Mouse (Mus musculus): ENCODE results near the gene Chn2. TPM values are rescaled to one million over a fixed set of nuclear protein-coding genes. Genes with fewer than 3 reads are reported as not detected.

Gene Chn2
- polyA plus RNA-seq, 1 experiment from 2014 or later, result 13.6 TPM

DNA sequence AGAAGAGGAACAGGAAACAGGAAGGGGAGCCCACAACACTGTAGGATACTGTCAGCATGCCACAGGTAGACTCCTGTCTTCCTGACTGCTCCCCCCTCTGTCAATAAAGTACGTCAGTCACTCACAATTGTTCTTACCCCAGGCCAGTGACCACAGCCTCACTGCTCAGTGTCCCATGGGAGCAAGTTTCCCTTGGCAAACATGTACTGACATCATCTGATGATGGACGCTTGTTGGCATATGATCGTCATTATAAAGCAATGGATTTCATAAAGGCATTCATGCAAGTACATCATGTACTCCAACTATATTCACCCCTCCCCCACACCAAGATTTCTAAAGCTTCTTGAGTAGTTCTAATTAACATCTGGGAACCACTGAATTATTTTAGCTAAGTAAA, 218.2 kb downstream of the Chn2 start:
- no peaks in the 10 kb centered on the region for H3K9me3 ChIP-seq
- no peak overlapping the region for H3K9ac ChIP-seq
- H3K36me3 ChIP-seq, result no peaks in the 10 kb centered on the region
- no peaks in the 10 kb centered on the region for H3K27me3 ChIP-seq
- H3K4me2 ChIP-seq, result no peak overlapping the region
- no peak overlapping the region for H3K27ac ChIP-seq
- 76% methylated on average over 3 of the region's 3 CpGs for WGBS
- no peak overlapping the region for H3K4me3 ChIP-seq
- no peaks in the 10 kb centered on the region for H3K4me1 ChIP-seq
- ATAC-seq (ENCODE audit: borderline replicate concordance, extremely low read depth, low FRiP score, low TSS enrichment), result no peak

DNA sequence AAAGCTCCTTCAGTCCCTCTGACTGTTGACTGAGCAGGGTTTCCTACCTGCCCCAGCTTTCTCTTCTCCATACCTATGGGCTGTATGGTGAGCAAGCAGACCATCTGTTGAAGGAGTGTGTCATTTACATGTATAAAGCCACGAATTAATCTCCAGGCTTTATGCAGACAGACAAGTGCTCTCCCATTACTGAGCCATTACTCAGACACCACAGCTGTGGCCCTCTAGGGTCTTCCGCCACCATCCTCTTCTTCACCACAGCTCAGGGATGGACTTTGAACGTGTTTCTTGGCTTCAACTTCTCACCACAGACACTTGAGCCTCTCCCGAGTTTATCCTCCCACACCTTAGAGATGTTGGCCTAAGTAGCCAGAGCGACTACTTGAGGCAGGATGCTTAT, 219.1 kb downstream of the Chn2 start:
- ATAC-seq (ENCODE audit: borderline replicate concordance, extremely low read depth, low FRiP score, low TSS enrichment), result no peak
- Histone ChIP-seq H3K27ac (no peak overlapping the region), H3K4me2 (no peak overlapping the region), H3K4me1 (no peaks in the 10 kb centered on the region), H3K9ac (no peak overlapping the region), H3K27me3 (no peaks in the 10 kb centered on the region), H3K4me3 (no peak overlapping the region), H3K9me3 (no peaks in the 10 kb centered on the region), H3K36me3 (no peaks in the 10 kb centered on the region)
- WGBS, result 75% methylated on average over 5 of the region's 5 CpGs

- no peak overlapping the region for H3K9ac ChIP-seq
- H3K27me3 ChIP-seq, result no peaks in the 10 kb centered on the region
- no peak overlapping the region for H3K27ac ChIP-seq
- 69% methylated on average over 2 of the region's 2 CpGs for WGBS
- ATAC-seq (ENCODE audit: borderline replicate concordance, extremely low read depth, low FRiP score, low TSS enrichment), result no peak
- H3K4me1 ChIP-seq, result no peaks in the 10 kb centered on the region
- H3K4me2 ChIP-seq, result no peak overlapping the region
- no peaks in the 10 kb centered on the region for H3K9me3 ChIP-seq
- no peaks in the 10 kb centered on the region for H3K36me3 ChIP-seq
- no peak overlapping the region for H3K4me3 ChIP-seq
Measured at GRCm38 (mm10) chr6:54262732-54263131, 223.4 kb downstream of the Chn2 start.

DNA sequence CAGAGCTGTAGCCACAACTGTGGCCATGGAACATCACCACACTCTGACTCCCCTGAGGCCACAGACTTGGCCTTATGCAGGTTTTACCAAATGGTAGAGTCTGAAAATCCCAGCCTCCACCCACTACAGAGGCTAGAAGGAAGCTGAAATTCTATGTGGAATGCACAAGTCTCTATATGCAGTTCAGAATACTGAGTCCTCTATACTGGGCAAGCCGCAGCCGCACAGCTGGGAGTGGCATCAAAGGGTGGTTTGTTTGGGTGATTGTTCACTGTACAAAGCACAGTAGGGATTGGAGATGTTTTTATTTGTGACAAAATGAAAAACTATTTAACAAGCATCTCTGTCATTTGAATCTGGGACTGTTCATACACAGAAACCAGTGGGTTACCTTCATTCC, 224.5 kb downstream of the Chn2 start:
- Histone ChIP-seq H3K9ac (no peak overlapping the region), H3K27ac (no peak overlapping the region), H3K4me3 (no peak overlapping the region), H3K4me2 (no peak overlapping the region), H3K9me3 (no peaks in the 10 kb centered on the region), H3K27me3 (no peaks in the 10 kb centered on the region), H3K36me3 (no peaks in the 10 kb centered on the region), H3K4me1 (no peaks in the 10 kb centered on the region)
- WGBS, result 93% methylated on average over 2 of the region's 2 CpGs
- ATAC-seq (ENCODE audit: borderline replicate concordance, extremely low read depth, low FRiP score, low TSS enrichment), result no peak

DNA sequence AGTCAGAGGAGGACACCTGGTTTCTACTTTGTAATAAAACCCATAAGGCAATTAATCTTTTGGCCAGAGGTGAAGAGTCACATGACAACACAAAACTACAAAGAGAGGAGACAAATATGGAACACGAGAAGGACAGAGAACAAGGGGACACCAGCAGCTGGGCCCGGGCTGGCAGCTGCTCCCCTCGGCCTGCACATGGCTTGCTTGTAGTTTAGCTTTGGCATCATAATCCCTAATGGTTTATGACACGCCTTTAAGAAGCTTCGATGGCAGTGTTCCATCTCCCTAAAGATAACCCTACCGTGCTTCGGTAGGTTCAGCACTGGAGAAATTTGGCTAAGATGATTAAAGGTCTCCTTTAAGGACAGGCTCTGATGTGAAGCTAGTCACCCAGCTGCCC, 225.2 kb downstream of the Chn2 start:
- Histone ChIP-seq H3K36me3 (no peaks in the 10 kb centered on the region), H3K27ac (no peak overlapping the region), H3K4me1 (no peaks in the 10 kb centered on the region), H3K9me3 (no peaks in the 10 kb centered on the region), H3K9ac (no peak overlapping the region), H3K4me2 (no peak overlapping the region), H3K4me3 (no peak overlapping the region), H3K27me3 (no peaks in the 10 kb centered on the region)
- ATAC-seq (ENCODE audit: borderline replicate concordance, extremely low read depth, low FRiP score, low TSS enrichment), result no peak
- 62% methylated on average over 7 of the region's 7 CpGs for WGBS

DNA sequence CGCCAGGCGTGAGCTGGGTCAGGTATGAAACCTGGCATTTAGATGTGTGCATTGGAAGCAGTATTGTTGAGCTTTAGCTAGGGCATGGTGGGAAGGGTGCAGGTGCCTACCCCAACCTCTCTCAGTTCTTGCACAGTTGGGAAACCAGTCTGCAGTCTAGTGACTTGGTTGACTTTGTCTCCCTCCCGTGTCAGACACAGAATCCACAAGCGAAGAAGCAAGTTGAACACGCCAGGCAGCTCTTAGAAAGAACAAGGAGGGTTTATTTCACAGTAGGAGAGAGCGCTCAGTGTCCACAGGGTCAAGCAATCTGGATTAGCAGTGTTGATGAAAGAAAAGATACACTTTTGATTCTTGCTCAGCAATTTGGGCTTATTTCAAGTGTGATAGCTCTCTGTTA, 226.0 kb downstream of the Chn2 start:
- H3K4me3 ChIP-seq, result no peak overlapping the region
- ATAC-seq (ENCODE audit: borderline replicate concordance, extremely low read depth, low FRiP score, low TSS enrichment), result no peak
- no peak overlapping the region for H3K4me2 ChIP-seq
- WGBS, result 91% methylated on average over 6 of the region's 6 CpGs
- H3K27ac ChIP-seq, result no peak overlapping the region
- no peaks in the 10 kb centered on the region for H3K4me1 ChIP-seq
- H3K36me3 ChIP-seq, result no peaks in the 10 kb centered on the region
- H3K27me3 ChIP-seq, result no peaks in the 10 kb centered on the region
- no peaks in the 10 kb centered on the region for H3K9me3 ChIP-seq
- no peak overlapping the region for H3K9ac ChIP-seq

DNA sequence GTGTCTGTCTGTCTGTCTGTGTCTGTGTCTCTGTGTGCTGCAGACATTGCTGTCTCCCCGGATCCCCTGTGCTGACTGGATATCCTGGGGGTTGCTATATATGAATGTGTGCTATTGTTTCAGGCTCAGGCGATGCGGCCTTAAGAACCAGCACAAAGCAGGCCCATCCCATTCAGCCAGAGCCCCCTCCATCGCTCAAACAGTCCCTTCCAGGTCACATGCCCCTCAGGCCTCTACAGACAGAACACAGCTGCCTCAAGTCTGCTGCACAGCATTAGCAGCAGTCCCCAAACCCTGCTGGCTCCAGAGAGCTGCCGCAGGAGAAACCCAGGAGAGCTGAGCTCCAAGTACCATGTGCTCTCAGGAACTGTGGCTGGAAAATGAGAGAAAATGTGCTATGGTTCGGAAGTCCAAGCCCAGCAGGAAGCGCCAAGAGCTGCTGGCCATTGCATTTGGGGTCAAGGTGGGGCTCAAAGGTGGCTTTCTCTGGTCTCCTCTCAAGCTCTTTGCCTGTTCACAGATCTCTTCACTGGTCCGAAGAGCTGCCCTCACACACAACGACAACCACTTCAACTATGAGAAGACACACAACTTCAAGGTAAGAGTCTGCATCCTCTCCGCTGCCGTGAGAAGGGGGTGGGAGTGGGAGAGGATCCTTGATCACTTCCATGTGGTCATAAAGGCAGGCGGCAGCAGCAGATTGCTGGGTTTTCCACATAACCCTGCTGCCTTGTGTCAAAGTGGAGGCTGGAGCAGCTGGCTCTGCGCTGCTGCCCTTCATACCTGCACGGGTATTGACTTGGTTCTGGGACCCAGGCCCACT, 233.4 kb downstream of the Chn2 start:
- Histone ChIP-seq H3K4me1 (peaks cover 24% of the 10 kb centered on the region), H3K9ac (no peak overlapping the region), H3K27ac (peak overlapping the region; percentile 67), H3K36me3 (no peaks in the 10 kb centered on the region), H3K27me3 (no peaks in the 10 kb centered on the region), H3K4me3 (peak overlapping the region; percentile 9), H3K4me2 (peak overlapping the region; percentile 35), H3K9me3 (no peaks in the 10 kb centered on the region)
- peak; percentile 95 for ATAC-seq (ENCODE audit: borderline replicate concordance, extremely low read depth, low FRiP score, low TSS enrichment)
- WGBS, result 44% methylated on average over 14 of the region's 14 CpGs

DNA sequence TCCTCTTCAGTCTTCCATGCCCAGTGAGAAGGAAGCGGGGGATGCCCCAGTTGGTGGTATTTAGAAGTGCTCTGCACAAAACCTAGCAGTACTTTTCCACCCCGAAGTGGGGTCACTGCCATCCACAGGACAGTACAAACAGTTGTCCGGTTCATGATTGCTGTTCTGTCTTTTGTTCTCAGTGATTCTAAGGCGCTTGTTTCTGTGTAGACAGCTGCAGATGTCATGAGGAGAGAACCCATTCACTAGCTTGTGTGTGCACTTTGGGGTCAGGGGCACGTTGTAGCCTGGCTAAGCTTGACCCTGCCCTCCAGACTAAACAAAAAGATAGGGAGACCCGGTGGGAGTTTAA, 234.0 kb downstream of the Chn2 start:
- H3K4me2 ChIP-seq, result peak overlapping the region; percentile 35

DNA sequence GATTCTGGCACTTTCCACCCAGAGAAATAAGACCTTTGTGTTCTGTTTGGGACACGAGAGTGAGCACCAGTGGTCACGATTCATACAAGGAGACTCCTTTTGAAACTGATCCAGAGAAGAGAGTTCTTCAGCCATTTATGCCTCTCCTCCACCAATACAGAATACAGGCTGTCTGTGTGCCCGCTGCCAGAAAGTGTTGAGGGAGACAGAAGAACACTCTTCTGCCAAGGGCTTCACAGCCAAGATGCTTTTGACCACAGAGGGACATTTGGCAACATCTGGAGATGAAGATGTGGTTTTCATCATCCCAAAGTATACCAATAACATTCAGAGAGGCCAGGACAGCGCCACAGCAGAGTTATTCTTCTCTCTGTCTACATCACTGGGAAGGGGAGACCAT, 237.9 kb downstream of the Chn2 start:
- H3K4me2 ChIP-seq, result no peak overlapping the region
- H3K9me3 ChIP-seq, result no peaks in the 10 kb centered on the region
- no peak overlapping the region for H3K4me3 ChIP-seq
- no peaks in the 10 kb centered on the region for H3K36me3 ChIP-seq
- H3K27me3 ChIP-seq, result no peaks in the 10 kb centered on the region
- H3K27ac ChIP-seq, result no peak overlapping the region
- no peak overlapping the region for H3K9ac ChIP-seq
- no peak for ATAC-seq (ENCODE audit: borderline replicate concordance, extremely low read depth, low FRiP score, low TSS enrichment)
- whole genome bisulfite sequencing, result 74% methylated on average over 4 of the region's 4 CpGs
- H3K4me1 ChIP-seq, result peaks cover 41% of the 10 kb centered on the region

More for the DNA sequence above, 234.0 kb downstream of the Chn2 start:
- no peak for ATAC-seq (ENCODE audit: borderline replicate concordance, extremely low read depth, low FRiP score, low TSS enrichment)
- Histone ChIP-seq H3K4me1 (peaks cover 29% of the 10 kb centered on the region), H3K9me3 (no peaks in the 10 kb centered on the region), H3K4me3 (peak overlapping the region; percentile 9; the same call in 1 of the 2 replicates), H3K27me3 (no peaks in the 10 kb centered on the region), H3K36me3 (no peaks in the 10 kb centered on the region), H3K9ac (no peak overlapping the region), H3K27ac (peak overlapping the region; percentile 67)
- 32% methylated on average over 6 of the region's 6 CpGs for WGBS

DNA sequence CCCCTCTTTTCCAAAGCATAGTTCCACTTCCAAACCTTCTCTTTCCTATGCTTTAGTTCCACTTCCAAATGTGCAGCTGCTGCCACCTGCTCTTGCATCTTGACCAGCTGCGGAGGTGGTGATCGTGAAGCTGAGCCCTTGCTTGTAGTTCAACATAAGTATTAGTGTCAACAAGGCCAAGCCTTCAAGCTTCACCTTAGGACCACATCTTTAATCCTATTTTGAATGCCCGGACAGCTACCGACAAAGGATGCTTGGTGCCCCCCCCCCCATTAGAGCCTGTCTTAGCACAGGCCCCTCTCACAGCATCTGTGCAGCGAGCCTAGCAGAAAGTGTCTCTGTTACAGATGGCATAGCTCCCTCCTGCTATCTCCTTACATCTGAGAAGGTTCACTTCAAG, 238.5 kb downstream of the Chn2 start:
- H3K4me2 ChIP-seq, result no peak overlapping the region
- H3K4me3 ChIP-seq, result no peak overlapping the region
- no peak overlapping the region for H3K9ac ChIP-seq
- H3K27me3 ChIP-seq, result no peaks in the 10 kb centered on the region
- 0 out of 2 replicates have a peak overlapping the region, but pooled peaks have one; percentile 7 for H3K27ac ChIP-seq
- whole genome bisulfite sequencing, result 52% methylated on average over 5 of the region's 5 CpGs
- peaks cover 35% of the 10 kb centered on the region for H3K4me1 ChIP-seq
- H3K36me3 ChIP-seq, result no peaks in the 10 kb centered on the region
- H3K9me3 ChIP-seq, result no peaks in the 10 kb centered on the region
- no peak for ATAC-seq (ENCODE audit: borderline replicate concordance, extremely low read depth, low FRiP score, low TSS enrichment)

DNA sequence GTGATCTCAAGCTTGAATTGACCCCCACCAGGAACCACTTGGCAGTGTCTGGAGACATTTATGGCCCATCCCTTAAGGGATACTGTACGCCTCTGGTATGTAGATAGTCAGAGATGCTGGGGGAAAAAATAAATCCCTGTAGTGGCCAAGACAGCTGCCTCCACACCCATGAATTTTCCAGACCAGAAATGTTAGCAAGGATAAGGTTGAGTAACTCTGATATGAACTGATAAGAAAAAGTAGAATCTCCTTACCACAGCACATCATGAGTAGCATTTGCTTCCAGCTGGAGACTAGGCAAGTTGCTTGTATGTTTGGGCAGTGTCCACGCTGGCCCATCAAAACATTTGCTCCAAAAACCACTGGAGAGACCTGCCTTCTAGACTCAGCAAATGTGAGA, 239.3 kb downstream of the Chn2 start:
- H3K27ac ChIP-seq, result no peak overlapping the region
- ATAC-seq (ENCODE audit: borderline replicate concordance, extremely low read depth, low FRiP score, low TSS enrichment), result no peak
- no peaks in the 10 kb centered on the region for H3K9me3 ChIP-seq
- no peak overlapping the region for H3K4me3 ChIP-seq
- no peaks in the 10 kb centered on the region for H3K36me3 ChIP-seq
- no peak overlapping the region for H3K4me2 ChIP-seq
- WGBS, result 77% methylated on average over 2 of the region's 2 CpGs
- no peak overlapping the region for H3K9ac ChIP-seq
- H3K27me3 ChIP-seq, result no peaks in the 10 kb centered on the region
- H3K4me1 ChIP-seq, result peaks cover 29% of the 10 kb centered on the region

DNA sequence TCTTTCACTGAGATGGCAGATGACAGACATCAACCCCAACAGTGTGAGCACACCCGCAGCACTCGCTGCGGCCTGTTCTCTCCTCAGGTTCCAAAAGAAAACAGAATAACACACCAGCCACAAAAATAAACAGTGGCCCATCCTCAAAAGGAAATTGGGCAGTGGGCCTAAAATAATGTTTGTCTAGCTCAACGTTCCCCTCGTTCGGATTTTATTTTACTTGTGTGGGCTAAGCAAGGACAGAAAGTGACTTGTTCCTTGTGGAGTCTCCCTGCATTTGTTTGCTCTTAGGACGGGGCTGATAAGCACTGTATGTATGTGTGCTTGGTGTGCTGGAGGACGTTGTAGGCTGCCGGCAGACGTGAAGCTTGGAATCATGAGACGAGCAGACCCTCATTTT, 240.0 kb downstream of the Chn2 start:
- Histone ChIP-seq H3K27me3 (no peaks in the 10 kb centered on the region), H3K4me2 (no peak overlapping the region), H3K9ac (no peak overlapping the region), H3K4me3 (no peak overlapping the region), H3K27ac (peak overlapping the region; percentile 63), H3K9me3 (no peaks in the 10 kb centered on the region), H3K36me3 (no peaks in the 10 kb centered on the region), H3K4me1 (peaks cover 29% of the 10 kb centered on the region)
- 0 out of 2 replicates have a peak, but pooled peaks have one; percentile 9 for ATAC-seq (ENCODE audit: borderline replicate concordance, extremely low read depth, low FRiP score, low TSS enrichment)
- 14% methylated on average over 11 of the region's 11 CpGs for WGBS
